In genomic region chr6:82908034-82908433, GRCm38 (mm10) we compare ENCODE assay signal across 18 mouse cellular contexts. TPM values are rescaled to one million over a fixed set of nuclear protein-coding genes. Genes with fewer than 3 reads are reported as not detected.
DNase-seq lines count a peak whose midpoint lies in the region; ATAC-seq and TF ChIP-seq lines count a peak whose summit lies in the region.
"Had no signal": no experiment of that assay in that cellular context is flagged by ENCODE, and none has a peak within 500 bp of the region (broad histone marks: within the 10 kb centered on the region; RNA-seq: fewer than 3 reads in every experiment).

No protein-coding gene starts in this region.

- no peak overlapping the region for H3K4me3 ChIP-seq in midbrain, embryonic 11.5 days (ENCODE audit: low read depth, low read length)
- H3K4me3 ChIP-seq: heart, embryonic 10.5 days; intestine, embryonic 15.5 days; kidney, embryonic 15.5 days; neural tube, embryonic 15.5 days had no signal

- peak; percentile 40 for ATAC-seq in Patski
- ATAC-seq in midbrain, embryonic 11.5 days (ENCODE audit: low FRiP score), result no peak
- ATAC-seq: forebrain, embryonic 16.5 days had no signal

- POLR2A ChIA-PET in Patski (lab: Charles Lee), result interaction anchor here (1.1 kb wide), 1 partner anchor 169 kb away, joined by 4 read pairs; no protein-coding TSS in a partner anchor

- no peak overlapping the region for H3K27ac ChIP-seq in midbrain, embryonic 11.5 days (ENCODE audit: low read depth, low read length)
- H3K27ac ChIP-seq: heart, embryonic 10.5 days; hindbrain, embryonic 14.5 days; intestine, embryonic 15.5 days; kidney, embryonic 15.5 days; neural tube, embryonic 15.5 days had no signal

- H3K4me2 ChIP-seq in midbrain, embryonic 11.5 days, result no peak overlapping the region
- H3K4me2 ChIP-seq: hindbrain, embryonic 14.5 days; intestine, embryonic 15.5 days; kidney, embryonic 15.5 days; neural tube, embryonic 15.5 days had no signal

- H3K9me3 ChIP-seq in midbrain, embryonic 11.5 days (ENCODE audit: control insufficient read depth, low read length), result no peaks in the 10 kb centered on the region
- H3K9me3 ChIP-seq: heart, embryonic 10.5 days; intestine, embryonic 15.5 days; kidney, embryonic 15.5 days; neural tube, embryonic 15.5 days had no signal

- no peaks in the 10 kb centered on the region for H3K4me1 ChIP-seq in midbrain, embryonic 11.5 days (ENCODE audit: control insufficient read depth, insufficient read depth, low read length)
- H3K4me1 ChIP-seq: heart, embryonic 10.5 days; intestine, embryonic 15.5 days; neural tube, embryonic 15.5 days had no signal

- no peak overlapping the region for H3K9ac ChIP-seq in midbrain, embryonic 11.5 days (ENCODE audit: low read length)
- H3K9ac ChIP-seq: hindbrain, embryonic 14.5 days; intestine, embryonic 15.5 days; kidney, embryonic 15.5 days; neural tube, embryonic 15.5 days had no signal

- peak; percentile 28 to 55 for DNase-seq in cerebellum, postnatal 10 days
- no peak for DNase-seq in cerebellum, adult 8-10 months
- DNase-seq in right cerebral cortex, adult 2 months (ENCODE audit: low spot score in 2 of 2), result peak; percentile 39 to 41
- DNase-seq in right cerebral cortex, postnatal 25 days, result no peak
- DNase-seq in Patski (ENCODE audit: low read depth, low spot score), result peak; percentile 84
- no peak for DNase-seq in midbrain, embryonic 11.5 days (ENCODE audit: low spot score, missing footprints)
- DNase-seq in embryo, embryonic 10.5 days (ENCODE audit: low spot score), result no peak
- DNase-seq: adrenal gland, postnatal 14 days; heart, postnatal 14 days; left cerebral cortex, postnatal 4 days; lung, adult 18-20 months had no signal

- 88% methylated on average over 8 of the region's 8 CpGs for WGBS in midbrain, embryonic 11.5 days

- in situ Hi-C loops in Patski (cut with MboI; ENCODE audit: low pct_unique_long_range_greater_than_20kb), result no loop called here

- H3K27me3 ChIP-seq in Patski, result no peaks in the 10 kb centered on the region
- H3K27me3 ChIP-seq in midbrain, embryonic 11.5 days (ENCODE audit: control insufficient read depth, insufficient read depth, low read length), result no peaks in the 10 kb centered on the region
- H3K27me3 ChIP-seq: intestine, embryonic 15.5 days; neural tube, embryonic 15.5 days had no signal

- TF ChIP-seq CTCF in Patski (IDR thresholded peaks at IDR 0.05), result no peak

- CTCF ChIA-PET in Patski (lab: Charles Lee), result no interaction called here

- no peaks in the 10 kb centered on the region for H3K36me3 ChIP-seq in midbrain, embryonic 11.5 days (ENCODE audit: control insufficient read depth, insufficient read depth, low read length)
- H3K36me3 ChIP-seq: heart, embryonic 10.5 days; intestine, embryonic 15.5 days; kidney, embryonic 15.5 days had no signal

RNA-seq across cellular contexts. Expression of gene Sema4f, which starts 31.5 kb away (rescaled TPM):
- 2.1 TPM for polyA plus RNA-seq in Patski (2021)
- polyA plus RNA-seq in midbrain, embryonic 11.5 days (2014; fragmentation: Nextera tagmentation; extraction: Ambion mirVana), result 0.91 and 1.1 TPM in 2 replicates
- polyA plus RNA-seq: liver, adult 2 months had no signal

RNA-seq across cellular contexts. Expression of gene M1ap, which starts 38.7 kb away (rescaled TPM):
- polyA plus RNA-seq in Patski (2021), result not detected
- polyA plus RNA-seq in midbrain, embryonic 11.5 days (2014; fragmentation: Nextera tagmentation; extraction: Ambion mirVana), result 0.18 TPM in 1 of 2 replicates, not detected in the other
- polyA plus RNA-seq: forebrain, embryonic 16.5 days; neural tube, embryonic 15.5 days had no signal

Comparison
In these comparisons a context has a peak if more than half of its experiments do, and no peak if none do; other contexts are left out.
1. DNase-seq: peak in cerebellum, postnatal 10 days (2 of 2), right cerebral cortex, adult 2 months (2 of 2) and Patski (single experiment); none in cerebellum, adult 8-10 months (single experiment), right cerebral cortex, postnatal 25 days (single experiment), midbrain, embryonic 11.5 days (single experiment) and embryo, embryonic 10.5 days (single experiment).